17 mouse cellular contexts compared by ENCODE assay signal in genomic region chr11:118821353-118821752, GRCm38 (mm10).
A peak's percentile ranks its signal among the peaks of the same experiment; 100 is the strongest.
DNase-seq lines count a peak whose midpoint lies in the region; ATAC-seq and TF ChIP-seq lines count a peak whose summit lies in the region.
"Had no signal": no experiment of that assay in that cellular context is flagged by ENCODE, and none has a peak within 500 bp of the region (broad histone marks: within the 10 kb centered on the region; RNA-seq: fewer than 3 reads in every experiment).

No protein-coding gene starts in this region.

- POLR2A ChIA-PET in Patski (lab: Charles Lee): no interaction called here

- no peak overlapping the region for H3K4me3 ChIP-seq in kidney, embryonic 16.5 days (ENCODE audit: low read length)
- H3K4me3 ChIP-seq: embryonic facial prominence, embryonic 15.5 days; forebrain, embryonic 12.5 days; limb, embryonic 13.5 days; neural tube, embryonic 13.5 days; stomach, embryonic 15.5 days had no signal

- no peak overlapping the region for H3K4me2 ChIP-seq in kidney, embryonic 16.5 days (replicated peaks; ENCODE audit: low read depth, low read length)
- H3K4me2 ChIP-seq: embryonic facial prominence, embryonic 15.5 days; forebrain, embryonic 12.5 days; limb, embryonic 13.5 days; neural tube, embryonic 13.5 days; stomach, embryonic 15.5 days had no signal

- intact Hi-C loops in heart, postnatal 25 days (cut with DNase I): no loop called here

- H3K36me3 ChIP-seq in kidney, embryonic 16.5 days (ENCODE audit: insufficient read depth, low read length): no peaks in the 10 kb centered on the region
- H3K36me3 ChIP-seq: embryonic facial prominence, embryonic 15.5 days; forebrain, embryonic 12.5 days; limb, embryonic 13.5 days; neural tube, embryonic 13.5 days; stomach, embryonic 15.5 days had no signal

- WGBS in kidney, embryonic 16.5 days: 46% methylated on average over 2 of the region's 2 CpGs

- H3K9ac ChIP-seq in kidney, embryonic 16.5 days (replicated peaks; ENCODE audit: low read length): no peak overlapping the region
- H3K9ac ChIP-seq: embryonic facial prominence, embryonic 15.5 days; forebrain, embryonic 12.5 days; limb, embryonic 13.5 days; neural tube, embryonic 13.5 days; stomach, embryonic 15.5 days had no signal

- TF ChIP-seq CTCF in Patski (IDR thresholded peaks at IDR 0.05): no peak

- H3K4me1 ChIP-seq in kidney, embryonic 16.5 days (ENCODE audit: insufficient read depth, low read length): no peaks in the 10 kb centered on the region
- H3K4me1 ChIP-seq: embryonic facial prominence, embryonic 15.5 days; stomach, embryonic 15.5 days had no signal

- no peak overlapping the region for H3K27ac ChIP-seq in kidney, embryonic 16.5 days (ENCODE audit: low read length)
- H3K27ac ChIP-seq: embryonic facial prominence, embryonic 15.5 days; forebrain, embryonic 12.5 days; hindbrain, postnatal 0 days; limb, embryonic 13.5 days; neural tube, embryonic 13.5 days; stomach, embryonic 15.5 days had no signal

- H3K27me3 ChIP-seq in kidney, embryonic 16.5 days (ENCODE audit: insufficient read depth, low read length): no peaks in the 10 kb centered on the region
- no peaks in the 10 kb centered on the region for H3K27me3 ChIP-seq in Patski
- H3K27me3 ChIP-seq: embryonic facial prominence, embryonic 15.5 days; forebrain, embryonic 12.5 days; limb, embryonic 13.5 days; neural tube, embryonic 13.5 days; stomach, embryonic 15.5 days had no signal

- ATAC-seq in kidney, embryonic 16.5 days (ENCODE audit: low FRiP score, low TSS enrichment): no peak
- ATAC-seq in Patski: peak; percentile 24
- ATAC-seq in erythroblast, adult 5-6 weeks (replicated peaks; ENCODE audit: low FRiP score, poor library complexity, severe bottlenecking): no peak
- ATAC-seq: hindbrain, postnatal 0 days had no signal

- peak; percentile 14 for DNase-seq in kidney, postnatal 14 days
- no peak for DNase-seq in Patski (ENCODE audit: low read depth, low spot score)
- DNase-seq in gastrocnemius, postnatal 10 days: peak; percentile 28
- DNase-seq in heart, postnatal 25 days (ENCODE audit: low spot score): peak; percentile 20
- no peak for DNase-seq in right cerebral cortex, adult 2 months (ENCODE audit: low spot score in 2 of 2)
- no peak for DNase-seq in cerebellum, postnatal 14 days
- DNase-seq: cerebellum, postnatal 25 days; kidney, adult 2 months; thymus, postnatal 25 days had no signal

- CTCF ChIA-PET in Patski (lab: Charles Lee): no interaction called here

- no peaks in the 10 kb centered on the region for H3K9me3 ChIP-seq in kidney, embryonic 16.5 days (ENCODE audit: low read length)
- H3K9me3 ChIP-seq: embryonic facial prominence, embryonic 15.5 days; forebrain, embryonic 12.5 days; limb, embryonic 13.5 days; neural tube, embryonic 13.5 days; stomach, embryonic 15.5 days had no signal

- in situ Hi-C loops in Patski (cut with MboI; ENCODE audit: low pct_unique_long_range_greater_than_20kb): no loop called here

Comparison
In these comparisons a context has a peak if more than half of its experiments do, and no peak if none do; other contexts are left out.
1. DNase-seq: peak in kidney, postnatal 14 days (single experiment), gastrocnemius, postnatal 10 days (single experiment) and heart, postnatal 25 days (single experiment); none in Patski (single experiment), right cerebral cortex, adult 2 months (0 of 2) and cerebellum, postnatal 14 days (0 of 2).